Mouse (Mus musculus): ENCODE measurements at regions not wholly inside any gene's neighbourhood (a gene's known extent, or its start where the extent isn't known, plus 50 kb on each side); places are given as distances from the start of the nearest gene placed in this dataset.

DNA sequence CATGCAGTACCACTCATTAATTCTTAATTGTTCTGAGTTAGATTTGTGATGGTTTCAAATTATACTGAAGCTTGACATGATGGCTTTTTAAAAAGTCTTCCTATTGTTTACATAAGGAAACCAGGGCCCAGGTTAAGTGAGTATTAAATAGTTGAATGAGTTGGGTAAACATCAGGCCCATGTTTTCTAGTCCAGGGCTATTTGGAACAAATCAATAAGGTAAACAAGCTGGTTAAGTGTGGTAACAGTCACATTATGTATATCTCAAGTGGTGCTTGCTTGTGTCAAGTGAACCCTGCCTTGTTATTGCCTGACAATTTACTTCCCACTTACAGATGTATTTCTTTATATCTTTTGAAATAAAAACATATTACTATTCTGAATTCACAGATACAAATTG lies 144.7 kb upstream of the Ubash3b start:
- H3K27ac ChIP-seq (ENCODE audit: low read length) = no peak overlapping the region
- H3K36me3 ChIP-seq (ENCODE audit: insufficient read depth, low read length) = no peaks in the 10 kb centered on the region
- H3K27me3 ChIP-seq (ENCODE audit: insufficient read depth, low read length) = no peaks in the 10 kb centered on the region
- H3K4me2 ChIP-seq (replicated peaks; ENCODE audit: low read depth, low read length) = no peak overlapping the region
- no peak for ATAC-seq (ENCODE audit: low FRiP score, low TSS enrichment)
- H3K4me1 ChIP-seq (ENCODE audit: insufficient read depth, low read length) = peaks cover 9% of the 10 kb centered on the region
- H3K4me3 ChIP-seq (ENCODE audit: low read length) = no peak overlapping the region
- H3K9ac ChIP-seq (replicated peaks; ENCODE audit: low read length) = no peak overlapping the region
- H3K9me3 ChIP-seq (ENCODE audit: low read length) = no peaks in the 10 kb centered on the region

DNA sequence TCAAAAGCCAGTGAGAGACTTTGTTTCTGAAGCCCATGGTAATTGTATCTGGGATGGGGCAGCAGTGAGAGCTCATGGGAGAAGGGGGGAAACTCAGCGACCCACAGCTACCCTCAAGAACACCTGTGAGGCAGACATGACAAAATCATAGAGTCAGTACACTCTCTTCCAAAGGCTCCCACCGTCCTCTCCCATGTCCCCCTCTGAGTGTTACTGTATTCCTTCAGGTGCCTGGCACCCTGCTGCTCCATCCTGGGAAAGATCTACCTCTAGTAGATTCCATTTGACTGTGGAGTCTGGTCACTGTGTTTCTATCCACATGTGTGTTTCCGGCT lies 142.0 kb upstream of the Ubash3b start:
- H3K9me3 ChIP-seq (ENCODE audit: low read length) = no peaks in the 10 kb centered on the region
- H3K4me1 ChIP-seq (ENCODE audit: insufficient read depth, low read length) = peaks cover 9% of the 10 kb centered on the region
- H3K9ac ChIP-seq (replicated peaks; ENCODE audit: low read length) = no peak overlapping the region
- ATAC-seq (ENCODE audit: low FRiP score, low TSS enrichment) = no peak
- H3K36me3 ChIP-seq (ENCODE audit: insufficient read depth, low read length) = no peaks in the 10 kb centered on the region
- no peaks in the 10 kb centered on the region for H3K27me3 ChIP-seq (ENCODE audit: insufficient read depth, low read length)
- no peak overlapping the region for H3K4me3 ChIP-seq (ENCODE audit: low read length)
- no peak overlapping the region for H3K4me2 ChIP-seq (replicated peaks; ENCODE audit: low read depth, low read length)
- 47% methylated on average over 3 of the region's 3 CpGs for WGBS
- no peak overlapping the region for H3K27ac ChIP-seq (ENCODE audit: low read length)

DNA sequence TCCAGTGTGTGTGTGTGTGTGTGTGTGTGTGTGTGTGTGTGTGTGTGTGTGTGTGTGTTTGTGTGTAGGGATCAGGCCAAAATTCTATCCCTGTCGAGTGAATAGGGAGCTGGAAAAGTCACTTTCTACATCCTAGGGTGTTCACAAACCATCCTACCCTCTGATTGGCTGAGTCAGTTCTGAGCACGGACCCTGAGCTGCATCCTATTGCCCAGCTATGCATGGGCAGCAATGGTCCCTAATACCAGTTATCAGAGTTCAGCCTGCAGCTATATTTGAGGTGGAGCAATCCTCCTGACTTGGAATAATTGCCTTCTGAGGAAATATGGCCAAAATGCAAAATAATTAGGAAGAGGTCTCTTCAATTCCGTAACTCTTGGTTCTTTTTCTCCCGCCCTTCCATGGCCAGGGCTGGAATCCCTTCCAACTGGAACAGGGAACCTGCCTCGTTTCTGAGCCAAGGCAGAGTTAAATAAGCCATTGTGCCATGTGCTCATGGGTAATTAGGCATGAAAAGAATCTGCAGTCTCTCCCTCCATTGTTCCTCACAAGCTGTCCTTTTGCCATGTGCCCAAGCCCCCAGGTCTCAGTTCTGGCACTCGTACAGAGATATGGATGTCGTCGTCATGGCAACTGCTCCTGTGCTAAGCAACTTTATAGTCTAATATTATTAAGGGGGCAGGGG lies 141.5 kb upstream of the Ubash3b start:
- WGBS = 61% methylated on average over 8 of the region's 8 CpGs
- Histone ChIP-seq H3K4me2 (replicated peaks; ENCODE audit: low read depth, low read length) (no peak overlapping the region), H3K4me1 (ENCODE audit: insufficient read depth, low read length) (peaks cover 9% of the 10 kb centered on the region), H3K9me3 (ENCODE audit: low read length) (no peaks in the 10 kb centered on the region), H3K4me3 (ENCODE audit: low read length) (no peak overlapping the region), H3K9ac (replicated peaks; ENCODE audit: low read length) (no peak overlapping the region), H3K27me3 (ENCODE audit: insufficient read depth, low read length) (no peaks in the 10 kb centered on the region), H3K36me3 (ENCODE audit: insufficient read depth, low read length) (no peaks in the 10 kb centered on the region), H3K27ac (ENCODE audit: low read length) (no peak overlapping the region)
- no peak for ATAC-seq (ENCODE audit: low FRiP score, low TSS enrichment)

DNA sequence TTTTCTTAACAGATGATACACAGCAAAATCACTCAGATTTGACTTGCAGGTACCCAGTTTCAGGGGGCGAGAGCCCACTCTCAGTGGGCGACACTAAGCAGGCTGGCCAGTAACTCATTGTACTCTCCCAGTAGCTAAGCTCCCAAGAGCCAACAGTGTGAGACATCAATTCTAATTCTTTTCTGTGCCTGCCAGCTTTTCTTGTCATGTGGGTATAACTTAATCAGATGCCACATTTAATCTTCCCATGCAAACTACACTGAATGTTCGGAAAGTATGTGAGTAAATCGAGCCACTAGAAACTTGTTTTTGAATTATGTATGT lies 124.6 kb upstream of the Ubash3b start:
- H3K9me3 ChIP-seq (ENCODE audit: low read length) = no peaks in the 10 kb centered on the region; the same call in 1 of the 2 replicates
- 89% methylated on average over 4 of the region's 4 CpGs for WGBS

DNA sequence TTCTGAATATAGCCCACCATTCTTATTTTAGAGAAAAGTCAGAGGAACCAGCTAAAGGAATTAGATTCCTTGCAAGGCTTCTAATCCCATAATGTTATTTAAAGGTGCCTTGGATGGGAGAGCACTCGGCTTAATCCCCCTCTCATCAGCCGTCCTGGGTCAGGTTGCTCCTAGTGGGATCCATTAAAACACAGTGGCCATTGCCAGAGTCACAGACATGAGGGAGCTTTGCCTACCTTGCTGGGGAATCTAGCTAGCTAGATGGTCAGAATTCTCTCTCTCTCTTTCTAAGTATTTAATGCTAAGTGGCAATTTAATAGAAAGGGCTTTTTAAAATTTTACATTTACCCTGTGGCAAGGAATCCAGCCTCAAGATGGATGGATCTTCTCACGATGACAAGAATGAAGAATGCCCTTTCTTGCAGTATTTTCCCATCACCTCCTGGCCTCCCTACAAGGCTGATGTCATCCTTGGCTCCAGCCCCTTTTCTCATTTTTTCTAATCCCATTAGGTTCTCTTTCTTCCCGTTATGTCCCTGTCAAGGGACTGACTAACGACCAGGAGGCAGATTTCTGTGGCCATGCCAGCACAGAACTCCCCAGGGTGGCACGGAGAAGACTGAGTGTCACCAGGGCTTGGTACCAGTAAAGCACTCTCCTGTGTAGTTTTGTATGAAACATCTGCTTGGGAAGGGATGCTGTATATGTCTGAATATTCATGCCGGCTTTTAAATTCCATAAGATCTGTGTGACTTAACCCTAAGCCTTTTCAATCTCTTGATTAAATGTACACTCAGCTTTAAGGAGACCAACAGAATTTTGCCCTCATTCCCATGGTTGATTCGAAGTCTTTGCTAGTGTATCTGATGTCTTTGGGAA lies 124.0 kb upstream of the Ubash3b start:
- Histone ChIP-seq H3K36me3 (ENCODE audit: insufficient read depth, low read length) (no peaks in the 10 kb centered on the region), H3K9ac (replicated peaks; ENCODE audit: low read length) (no peak overlapping the region), H3K4me3 (ENCODE audit: low read length) (no peak overlapping the region), H3K27me3 (ENCODE audit: insufficient read depth, low read length) (no peaks in the 10 kb centered on the region), H3K9me3 (ENCODE audit: low read length) (no peaks in the 10 kb centered on the region), H3K4me2 (replicated peaks; ENCODE audit: low read depth, low read length) (no peak overlapping the region), H3K27ac (ENCODE audit: low read length) (no peak overlapping the region), H3K4me1 (ENCODE audit: insufficient read depth, low read length) (no peaks in the 10 kb centered on the region)
- 50% methylated on average over 8 of the region's 8 CpGs for WGBS
- no peak for ATAC-seq (ENCODE audit: low FRiP score, low TSS enrichment)

More for the DNA sequence above, 124.6 kb upstream of the Ubash3b start:
- Histone ChIP-seq H3K27ac (ENCODE audit: low read length) (no peak overlapping the region), H3K4me3 (ENCODE audit: low read length) (no peak overlapping the region), H3K9ac (replicated peaks; ENCODE audit: low read length) (no peak overlapping the region), H3K4me2 (replicated peaks; ENCODE audit: low read depth, low read length) (no peak overlapping the region), H3K4me1 (ENCODE audit: insufficient read depth, low read length) (no peaks in the 10 kb centered on the region), H3K27me3 (ENCODE audit: insufficient read depth, low read length) (no peaks in the 10 kb centered on the region), H3K36me3 (ENCODE audit: insufficient read depth, low read length) (no peaks in the 10 kb centered on the region)
- no peak for ATAC-seq (ENCODE audit: low FRiP score, low TSS enrichment)

DNA sequence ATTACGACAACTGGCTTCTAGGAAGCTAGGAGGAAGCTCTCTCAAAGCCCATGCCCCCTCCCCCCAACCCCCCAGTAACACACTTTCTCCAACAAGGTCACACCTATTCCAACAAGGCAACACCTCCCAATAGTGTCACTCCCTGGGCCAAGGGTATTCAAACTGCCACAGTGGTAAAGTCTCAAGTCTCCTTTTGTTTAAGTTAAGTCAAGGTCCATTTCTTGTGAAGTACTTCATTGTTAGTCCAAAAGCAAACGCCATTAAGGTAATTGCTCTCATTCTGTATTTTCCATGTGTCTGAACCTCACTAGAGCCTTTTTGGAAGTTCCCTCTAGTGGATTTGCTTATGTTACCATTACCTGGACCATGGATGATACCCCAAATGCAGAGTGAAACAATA lies 116.2 kb upstream of the Ubash3b start:
- no peak for ATAC-seq (ENCODE audit: low FRiP score, low TSS enrichment)
- H3K27ac ChIP-seq (ENCODE audit: low read length) = no peak overlapping the region
- no peaks in the 10 kb centered on the region for H3K36me3 ChIP-seq (ENCODE audit: insufficient read depth, low read length)
- H3K9me3 ChIP-seq (ENCODE audit: low read length) = 0 out of 2 replicates have a peak, but pooled peaks cover 4% of the 10 kb centered on the region
- peaks cover 9% of the 10 kb centered on the region for H3K4me1 ChIP-seq (ENCODE audit: insufficient read depth, low read length)
- H3K4me3 ChIP-seq (ENCODE audit: low read length) = no peak overlapping the region
- no peaks in the 10 kb centered on the region for H3K27me3 ChIP-seq (ENCODE audit: insufficient read depth, low read length)
- H3K9ac ChIP-seq (replicated peaks; ENCODE audit: low read length) = no peak overlapping the region
- 94% methylated on average over 2 of the region's 2 CpGs for WGBS
- H3K4me2 ChIP-seq (replicated peaks; ENCODE audit: low read depth, low read length) = no peak overlapping the region

DNA sequence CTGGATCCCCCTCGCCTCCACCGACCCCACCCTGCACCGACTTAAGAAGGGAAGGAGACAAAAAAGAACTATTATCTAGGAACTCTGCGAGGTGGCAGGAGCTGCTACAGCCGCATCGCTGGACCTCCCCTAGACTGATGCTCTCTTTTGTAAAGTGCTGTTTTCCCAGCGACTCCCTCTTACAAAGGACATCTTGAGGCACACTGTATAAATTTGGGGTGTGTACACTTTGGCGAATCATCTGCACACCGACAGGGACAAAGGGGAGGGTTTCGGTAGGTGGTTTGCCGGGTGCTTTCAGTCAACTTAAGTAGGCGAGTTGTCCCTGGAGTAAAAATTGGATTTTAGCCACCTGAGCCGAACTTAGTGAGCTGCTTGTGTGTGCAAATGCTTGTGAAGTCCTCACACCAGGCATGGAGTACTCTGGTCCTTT lies 112.4 kb upstream of the Ubash3b start:
- 11% methylated on average over 13 of the region's 13 CpGs for WGBS
- H3K4me3 ChIP-seq (ENCODE audit: low read length) = peak overlapping the region; percentile 48
- 0 out of 2 replicates have a peak, but pooled peaks cover 4% of the 10 kb centered on the region for H3K9me3 ChIP-seq (ENCODE audit: low read length)
- H3K4me1 ChIP-seq (ENCODE audit: insufficient read depth, low read length) = peaks cover 13% of the 10 kb centered on the region
- peak overlapping the region; percentile 62 for H3K9ac ChIP-seq (replicated peaks; ENCODE audit: low read length)
- H3K27ac ChIP-seq (ENCODE audit: low read length) = peak overlapping the region; percentile 78
- no peaks in the 10 kb centered on the region for H3K36me3 ChIP-seq (ENCODE audit: insufficient read depth, low read length)
- H3K27me3 ChIP-seq (ENCODE audit: insufficient read depth, low read length) = no peaks in the 10 kb centered on the region
- H3K4me2 ChIP-seq (replicated peaks; ENCODE audit: low read depth, low read length) = peak overlapping the region; percentile 67
- peak; percentile 34 for ATAC-seq (ENCODE audit: low FRiP score, low TSS enrichment)

GRCm38 (mm10) chr9:41273171-41273781 lies 111.8 kb upstream of the Ubash3b start:
- peak overlapping the region; percentile 62 for H3K9ac ChIP-seq (replicated peaks; ENCODE audit: low read length)
- peak; percentile 97 for ATAC-seq (ENCODE audit: low FRiP score, low TSS enrichment)
- H3K4me1 ChIP-seq (ENCODE audit: insufficient read depth, low read length) = peaks cover 13% of the 10 kb centered on the region
- no peaks in the 10 kb centered on the region for H3K36me3 ChIP-seq (ENCODE audit: insufficient read depth, low read length)
- WGBS = under 1% methylated on average over 18 of the region's 18 CpGs
- H3K4me2 ChIP-seq (replicated peaks; ENCODE audit: low read depth, low read length) = peak overlapping the region; percentile 67
- no peaks in the 10 kb centered on the region for H3K27me3 ChIP-seq (ENCODE audit: insufficient read depth, low read length)
- H3K4me3 ChIP-seq (ENCODE audit: low read length) = peak overlapping the region; percentile 48
- peak overlapping the region; percentile 78 for H3K27ac ChIP-seq (ENCODE audit: low read length)
- 0 out of 2 replicates have a peak, but pooled peaks cover 4% of the 10 kb centered on the region for H3K9me3 ChIP-seq (ENCODE audit: low read length)

GRCm38 (mm10) chr9:41272596-41272995 lies 111.1 kb upstream of the Ubash3b start:
- 0 out of 2 replicates have a peak, but pooled peaks have one; percentile 3 for ATAC-seq (ENCODE audit: low FRiP score, low TSS enrichment)

More at GRCm38 (mm10) chr9:41272596-41272995, 111.1 kb upstream of the Ubash3b start:
- Histone ChIP-seq H3K27ac (ENCODE audit: low read length) (peak overlapping the region; percentile 59; the same call in 1 of the 2 replicates), H3K27me3 (ENCODE audit: insufficient read depth, low read length) (no peaks in the 10 kb centered on the region), H3K4me2 (replicated peaks; ENCODE audit: low read depth, low read length) (peak overlapping the region; percentile 67), H3K9ac (replicated peaks; ENCODE audit: low read length) (no peak overlapping the region; the same call in 1 of the 2 replicates), H3K36me3 (ENCODE audit: insufficient read depth, low read length) (no peaks in the 10 kb centered on the region), H3K4me1 (ENCODE audit: insufficient read depth, low read length) (peaks cover 13% of the 10 kb centered on the region), H3K9me3 (ENCODE audit: low read length) (0 out of 2 replicates have a peak, but pooled peaks cover 4% of the 10 kb centered on the region), H3K4me3 (ENCODE audit: low read length) (peak overlapping the region; percentile 48)
- 6% methylated on average over 6 of the region's 6 CpGs for WGBS

Measured in kidney, embryonic 16.5 days (tissue).